Mouse (Mus musculus) lung, adult 2 months (tissue): ENCODE measurements around the gene Relt.

ENCODE experiments used
- CTCF ChIP-seq: fragments of 200-500 bp; IDR thresholded peaks from 2 replicates; pipeline ENCODE4 v1.5.1; 2011; ENCODE audit warnings: mild to moderate bottlenecking, low read length, control low read depth; ENCODE audit not compliant: insufficient read depth
- POLR2A ChIP-seq: fragments of 200-500 bp; IDR thresholded peaks from 2 replicates; pipeline ENCODE4 v1.6.1; 2011; ENCODE audit warnings: low read depth, mild to moderate bottlenecking, control low read depth, low read length, borderline replicate concordance; ENCODE audit errors: extremely low read depth

- TF ChIP-seq POLR2A (no peak), CTCF (no peak)
Observed at GRCm38 (mm10) chr7:100805391-100805790, 57.9 kb downstream of the Relt start.
